Mouse (Mus musculus) layer of hippocampus, adult 11-12 months (tissue): ENCODE results near the gene A330070K13Rik.

Experiments
- DNase-seq: peaks from one replicate; pipeline ENCODE4 v3.0.0; 2022; ENCODE audit warnings: low spot score

The A330070K13Rik gene

GRCm38 (mm10) chr5:130384222-130384912 lies at the start of gene A330070K13Rik:
TSS of gene A330070K13Rik (minus strand) at chr5:130384631.
- no peak for DNase-seq

- no peak for DNase-seq
Observed at GRCm38 (mm10) chr5:130411516-130411915, 27.1 kb upstream of the A330070K13Rik start.

GRCm38 (mm10) chr5:130409706-130410105 lies 25.3 kb upstream of the A330070K13Rik start:
- no peak for DNase-seq

GRCm38 (mm10) chr5:130405201-130405600 lies 20.8 kb upstream of the A330070K13Rik start:
- DNase-seq = peak; percentile 56

GRCm38 (mm10) chr5:130400136-130400917 lies 15.9 kb upstream of the A330070K13Rik start:
- no peak for DNase-seq

- no peak for DNase-seq
Observed at GRCm38 (mm10) chr5:130395142-130395541, 10.7 kb upstream of the A330070K13Rik start.

GRCm38 (mm10) chr5:130394386-130394785 lies 10.0 kb upstream of the A330070K13Rik start:
- no peak for DNase-seq

GRCm38 (mm10) chr5:130393618-130394355 lies 9.4 kb upstream of the A330070K13Rik start:
- DNase-seq = no peak

- no peak for DNase-seq
Observed at GRCm38 (mm10) chr5:130386418-130386817, 2.0 kb upstream of the A330070K13Rik start.

- DNase-seq = no peak
Observed at GRCm38 (mm10) chr5:130375411-130375810, 9.0 kb downstream of the A330070K13Rik start.

- no peak for DNase-seq
Observed at GRCm38 (mm10) chr5:130369237-130369636, 15.2 kb downstream of the A330070K13Rik start, which contains the start of gene Caln1. TSS of gene Caln1 (plus strand) at chr5:130369455.

GRCm38 (mm10) chr5:130368236-130368635 lies 16.2 kb downstream of the A330070K13Rik start:
- DNase-seq = no peak

GRCm38 (mm10) chr5:130363773-130364172 lies 20.7 kb downstream of the A330070K13Rik start:
- DNase-seq = no peak

- no peak for DNase-seq
Observed at GRCm38 (mm10) chr5:130363111-130363510, 21.3 kb downstream of the A330070K13Rik start.

GRCm38 (mm10) chr5:130355223-130355622 lies 29.2 kb downstream of the A330070K13Rik start:
- no peak for DNase-seq

GRCm38 (mm10) chr5:130345871-130346270 lies 38.6 kb downstream of the A330070K13Rik start:
- DNase-seq = no peak

GRCm38 (mm10) chr5:130344999-130345398 lies 39.4 kb downstream of the A330070K13Rik start:
- no peak for DNase-seq

GRCm38 (mm10) chr5:130340656-130341055 lies 43.8 kb downstream of the A330070K13Rik start:
- DNase-seq = no peak

GRCm38 (mm10) chr5:130335462-130335861 lies 49.0 kb downstream of the A330070K13Rik start:
- DNase-seq = no peak

GRCm38 (mm10) chr5:130333971-130334370 lies 50.5 kb downstream of the A330070K13Rik start:
- DNase-seq = no peak

- no peak for DNase-seq
Observed at GRCm38 (mm10) chr5:130333566-130333965, 50.9 kb downstream of the A330070K13Rik start.

GRCm38 (mm10) chr5:130331206-130331605 lies 53.2 kb downstream of the A330070K13Rik start:
- DNase-seq = no peak
